Mouse (Mus musculus): ENCODE data around the gene Bin2.
"Not testable (repeated sequence)": the region's sequence is repeated elsewhere in the genome, so short reads cannot be mapped to it uniquely, and the experiment has no call there.

GRCm38 (mm10) chr15:100606677-100607076 lies 62.7 kb downstream of the Bin2 start:
- peak; percentile 37 for TF ChIP-seq CTCF (conservative IDR thresholded peaks at IDR 0.05; ENCODE audit: low read length)
- TF ChIP-seq NANOG (IDR thresholded peaks at IDR 0.05; ENCODE audit: borderline replicate concordance, low read length), result not testable (repeated sequence)

All from E14TG2a.4 (cell line).